Mouse (Mus musculus) CD4-positive naive resting alpha-beta T cell, adult 57 days (primary cell): ENCODE results near the gene Naip1. TPM values are rescaled to one million over a fixed set of nuclear protein-coding genes. Genes with fewer than 3 reads are reported as not detected.

Source experiments
- total RNA-seq: library from RNA; stranded (reverse); gene quantifications from one replicate; pipeline ENCODE4 v1.2.4, GENCODE M21; 2023

The Naip1 gene
- total RNA-seq: not detected

DNA sequence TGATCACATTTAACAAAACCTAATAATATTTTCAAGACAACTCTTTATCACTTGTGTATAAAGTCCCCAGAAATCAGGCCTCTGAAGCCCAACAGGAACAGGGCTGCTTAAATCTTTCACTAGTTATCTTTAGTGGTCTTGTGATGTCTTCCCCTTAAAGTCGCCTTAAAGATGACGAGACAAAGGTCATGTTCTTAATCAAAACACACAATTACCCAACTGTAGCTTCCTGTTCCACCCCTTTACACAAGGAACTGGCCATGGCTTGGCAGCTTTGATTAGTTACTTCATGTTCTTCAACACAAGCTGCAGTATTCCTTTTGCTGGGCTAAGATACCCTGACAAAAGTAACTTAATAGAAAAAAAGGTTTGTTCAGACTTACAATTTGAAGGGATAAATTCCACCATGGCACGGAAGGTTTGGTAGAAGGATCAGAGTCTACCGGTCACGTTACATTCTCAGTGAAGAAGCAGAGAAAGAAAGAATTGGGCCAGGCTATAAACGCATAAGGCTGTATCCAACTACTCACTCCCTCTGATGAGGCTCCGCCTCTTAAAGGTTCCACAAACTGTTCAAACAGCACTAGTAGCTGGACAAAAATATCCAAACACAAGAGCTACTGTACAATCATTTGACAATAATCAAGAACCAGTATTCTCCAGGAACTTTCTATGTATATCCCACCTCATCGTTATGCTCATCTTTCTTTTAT lies at the start of gene Naip1:
Gene Naip1 (minus strand): TSS at position 455 of the 713 bp plus-strand sequence.

DNA sequence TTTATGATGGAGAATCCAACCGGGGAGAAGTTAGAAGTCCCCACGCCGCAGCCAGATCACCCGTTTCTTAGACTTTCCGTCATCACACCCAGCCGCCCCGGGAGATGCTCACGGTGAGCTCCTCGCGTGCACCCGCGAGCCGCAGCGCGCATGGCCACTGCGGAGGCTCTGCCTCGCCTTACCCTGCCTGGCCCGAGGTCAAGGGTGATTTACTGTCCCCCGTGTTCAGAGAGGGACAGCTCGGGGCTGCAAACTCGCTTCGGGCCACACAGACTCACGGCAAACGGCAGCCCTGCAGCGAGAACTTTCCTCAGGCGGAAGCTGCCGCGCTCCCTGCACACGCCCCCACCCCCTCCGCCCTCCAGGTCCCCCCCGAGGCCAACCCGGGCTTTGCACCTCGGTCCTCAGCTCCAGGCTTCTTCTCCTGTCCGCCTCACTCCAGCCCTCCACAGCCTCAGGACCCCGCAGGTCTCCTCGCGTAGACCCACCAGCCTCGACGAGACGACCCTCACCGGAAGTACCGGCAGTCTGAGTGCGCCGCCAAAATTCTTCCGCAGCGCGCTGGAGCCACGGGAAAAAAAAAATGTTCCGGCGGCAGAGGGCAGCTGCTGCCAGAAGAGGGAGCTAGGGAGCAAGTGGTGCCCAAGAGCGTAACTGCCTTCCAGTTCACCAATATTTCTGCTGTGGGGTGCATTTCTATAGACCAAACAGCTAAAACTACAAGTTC lies 39.6 kb upstream of the Naip1 start, which contains the start of gene Gtf2h2:
Gene Gtf2h2 (minus strand): TSS at position 519 of the 727 bp plus-strand sequence.

Other genes with a start within 250 kb of the Naip1 start
- gene Naip5, start 206.5 kb downstream of the Naip1 start, total RNA-seq: 0.62 TPM
- gene Naip6, start 135.2 kb downstream of the Naip1 start, total RNA-seq: 0.38 TPM
- 47.3 TPM for gene Gtf2h2, start 39.7 kb upstream of the Naip1 start, total RNA-seq
- not detected for gene Ocln, start 99.8 kb upstream of the Naip1 start, total RNA-seq
- gene Marveld2, start 164.1 kb upstream of the Naip1 start, total RNA-seq: 4.6 TPM
- 60.8 TPM for gene Ak6, start 198.1 kb upstream of the Naip1 start, total RNA-seq
- 17.6 TPM for gene Rad17, start 198.2 kb upstream of the Naip1 start, total RNA-seq
- 8.3 TPM for gene Taf9, start 198.7 kb upstream of the Naip1 start, total RNA-seq
- gene Ccdc125, start 216.8 kb upstream of the Naip1 start, total RNA-seq: 13.2 TPM